Mouse (Mus musculus) lung, postnatal 0 days (tissue): ENCODE measurements at regions not wholly inside any gene's neighbourhood (a gene's known extent, or its start where the extent isn't known, plus 50 kb on each side); places are given as distances from the start of the nearest gene placed in this dataset.

Experiments
- ATAC-seq: fragments of 200-750 bp; cut with Nextera tagmentation; 2 replicates; pipeline ENCODE4 v1.8.0; 2017; ENCODE audit warnings: moderate library complexity
- DNase-seq: peaks from one replicate; pipeline ENCODE4 v3.0.0-alpha.2; 2016; ENCODE audit warnings: low spot score
- H3K27ac ChIP-seq: fragments of 300-500 bp; sonication (generic); 2 replicates; pipeline ENCODE4 v1.5.1; 2014; ENCODE audit warnings: antibody characterized with exemption, mild to moderate bottlenecking, low read length, mixed read lengths
- H3K27me3 ChIP-seq: fragments of 300-500 bp; sonication (generic); replicated peaks from 2 replicates; pipeline ENCODE4 v1.6.1; 2014; ENCODE audit warnings: low read length, mixed read lengths; ENCODE audit not compliant: insufficient read depth
- H3K36me3 ChIP-seq: fragments of 300-500 bp; sonication (generic); 2 replicates; pipeline ENCODE4 v1.6.1; 2014; ENCODE audit warnings: low read length, mixed read lengths; ENCODE audit not compliant: insufficient read depth
- H3K4me1 ChIP-seq: fragments of 300-500 bp; sonication (generic); 2 replicates; pipeline ENCODE4 v1.6.1; 2014; ENCODE audit warnings: antibody characterized with exemption, low read depth, low read length, mixed read lengths; ENCODE audit not compliant: insufficient read depth
- H3K4me2 ChIP-seq: fragments of 300-500 bp; sonication (generic); replicated peaks from 2 replicates; pipeline ENCODE4 v1.6.1; 2014; ENCODE audit warnings: low read depth, mild to moderate bottlenecking, low read length, moderate library complexity, mixed read lengths
- H3K4me3 ChIP-seq: fragments of 300-500 bp; sonication (generic); 2 replicates; pipeline ENCODE4 v1.5.1; 2014; ENCODE audit warnings: low read depth, low read length
- H3K9ac ChIP-seq: fragments of 300-500 bp; sonication (generic); replicated peaks from 2 replicates; pipeline ENCODE4 v1.6.1; 2014; ENCODE audit warnings: low read depth, mild to moderate bottlenecking
- H3K9me3 ChIP-seq: fragments of 300-500 bp; sonication (generic); 2 replicates; pipeline ENCODE4 v1.6.1; 2016; ENCODE audit warnings: low read length, mixed read lengths
- CTCF ChIP-seq: IDR thresholded peaks from 2 replicates; pipeline ENCODE4 v1.5.1; 2016; ENCODE audit warnings: antibody characterized with exemption, mild to moderate bottlenecking
- EP300 ChIP-seq: IDR thresholded peaks from 2 replicates; pipeline ENCODE4 v1.6.1; 2016; ENCODE audit warnings: antibody characterized with exemption, mild to moderate bottlenecking, control low read depth
- WGBS: fragments of 180-500 bp; shearing (Covaris S2); extraction: QIAGEN DNeasy Blood & Tissue Kit; methylation state at CpG from one replicate; pipeline ENCODE4 v1.1.7; 2014; 5-methylcytosine and 5-hydroxymethylcytosine counted together

DNA sequence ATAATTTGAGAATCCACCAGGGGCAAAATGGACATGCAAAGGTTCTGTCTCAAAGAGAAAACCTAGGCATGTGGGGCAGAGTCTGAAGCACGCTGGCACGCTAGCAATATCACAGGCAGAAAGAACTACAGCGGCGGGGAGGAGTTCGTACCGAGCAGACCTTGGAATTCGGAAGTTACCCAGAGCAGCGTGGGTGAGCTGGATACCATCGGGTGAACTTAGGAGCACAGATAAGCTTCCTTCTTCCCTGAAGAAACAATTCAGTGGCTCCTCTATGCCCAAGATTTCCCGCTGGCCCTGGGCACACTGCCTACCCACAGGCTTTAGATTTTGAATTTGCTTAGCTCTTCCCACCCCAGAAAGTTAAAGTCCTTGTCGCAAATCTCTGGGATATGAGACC is 129.1 kb downstream of the Nhlrc3 start:
- DNase-seq: peak; percentile 17
- no peaks in the 10 kb centered on the region for H3K36me3 ChIP-seq
- no peak overlapping the region for H3K27ac ChIP-seq
- peak overlapping the region; percentile 30; the same call in 1 of the 2 replicates for H3K4me2 ChIP-seq
- no peaks in the 10 kb centered on the region for H3K27me3 ChIP-seq
- H3K4me1 ChIP-seq: no peaks in the 10 kb centered on the region
- no peaks in the 10 kb centered on the region for H3K9me3 ChIP-seq
- 25% methylated on average over 11 of the region's 11 CpGs for WGBS
- no peak overlapping the region for H3K4me3 ChIP-seq
- ATAC-seq: no peak
- no peak overlapping the region for H3K9ac ChIP-seq
- no peak for TF ChIP-seq CTCF
- no peak for TF ChIP-seq EP300

DNA sequence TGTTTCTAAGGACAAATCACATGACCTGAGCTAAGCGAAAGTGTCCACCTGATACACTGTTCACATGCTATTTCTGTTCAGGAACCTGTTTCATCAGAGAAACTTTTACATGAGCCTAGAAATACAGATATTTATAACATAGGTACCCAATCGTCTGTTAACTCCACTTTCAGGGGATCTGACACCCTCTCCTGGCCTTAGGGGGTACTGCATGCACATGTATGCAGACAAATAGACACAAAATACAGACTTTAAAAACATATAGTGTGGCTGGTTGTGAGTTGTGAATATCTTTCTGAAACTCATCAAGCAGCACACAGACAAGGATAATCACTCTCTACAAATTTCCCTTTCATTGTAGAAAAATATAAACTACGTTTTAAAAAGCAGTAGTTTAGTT is 133.6 kb downstream of the Nhlrc3 start:
- TF ChIP-seq CTCF (peak; percentile 70), EP300 (no peak)
- Histone ChIP-seq H3K4me3 (no peak overlapping the region), H3K27me3 (no peaks in the 10 kb centered on the region), H3K4me2 (no peak overlapping the region), H3K9ac (no peak overlapping the region), H3K36me3 (no peaks in the 10 kb centered on the region), H3K9me3 (no peaks in the 10 kb centered on the region), H3K27ac (no peak overlapping the region), H3K4me1 (no peaks in the 10 kb centered on the region)
- ATAC-seq: no peak
- no peak for DNase-seq
- 56% methylated on average over 3 of the region's 3 CpGs for WGBS

DNA sequence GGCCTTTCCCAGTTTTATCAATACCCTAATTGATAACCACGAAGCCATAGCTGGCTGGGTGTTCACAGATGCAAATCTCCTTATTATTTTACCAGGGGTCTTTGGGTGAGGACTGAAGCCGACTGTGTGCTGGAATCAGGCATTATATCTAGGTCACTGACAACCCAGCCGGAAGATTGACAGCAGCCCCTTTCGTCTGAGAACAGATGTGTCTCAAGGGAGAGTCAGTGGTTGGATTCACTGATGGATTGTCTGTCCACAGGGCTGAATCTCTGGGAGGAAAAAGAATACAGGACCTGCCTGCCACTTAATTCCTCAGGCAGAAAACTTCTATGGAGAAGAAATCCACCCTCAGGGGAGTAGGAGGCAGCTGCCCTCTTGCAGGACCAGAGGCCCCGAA is 135.7 kb downstream of the Nhlrc3 start:
- ATAC-seq (no peak), DNase-seq (no peak)
- Histone ChIP-seq H3K9ac (no peak overlapping the region), H3K4me2 (no peak overlapping the region), H3K36me3 (no peaks in the 10 kb centered on the region), H3K9me3 (no peaks in the 10 kb centered on the region), H3K27ac (no peak overlapping the region), H3K4me1 (no peaks in the 10 kb centered on the region), H3K27me3 (no peaks in the 10 kb centered on the region), H3K4me3 (no peak overlapping the region)
- TF ChIP-seq EP300: no peak
- no peak for TF ChIP-seq CTCF
- 63% methylated on average over 5 of the region's 5 CpGs for WGBS

DNA sequence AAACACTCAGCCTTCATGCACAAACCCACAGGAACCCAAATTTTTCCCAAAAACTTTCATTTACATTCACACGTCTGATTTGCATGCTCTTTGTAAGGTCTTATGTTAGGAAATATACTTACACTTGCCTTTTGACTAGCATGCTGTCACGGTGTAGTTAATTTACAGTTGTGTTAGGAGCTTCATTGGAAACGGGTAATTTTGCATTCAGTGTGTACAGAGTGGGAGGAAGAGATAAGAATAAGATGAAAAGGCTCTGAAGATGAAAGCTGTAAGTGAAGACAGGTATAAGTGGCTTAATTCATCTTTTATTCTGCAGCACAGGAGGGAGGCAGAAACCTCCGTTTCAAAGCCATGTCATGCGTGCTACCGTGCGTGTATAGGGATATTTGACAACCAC is 136.2 kb downstream of the Nhlrc3 start:
- no peak for ATAC-seq
- H3K4me2 ChIP-seq: no peak overlapping the region
- no peak for DNase-seq
- no peaks in the 10 kb centered on the region for H3K36me3 ChIP-seq
- H3K9me3 ChIP-seq: no peaks in the 10 kb centered on the region
- H3K4me3 ChIP-seq: no peak overlapping the region
- no peak overlapping the region for H3K9ac ChIP-seq
- H3K27ac ChIP-seq: no peak overlapping the region
- H3K27me3 ChIP-seq: no peaks in the 10 kb centered on the region
- TF ChIP-seq EP300: no peak
- no peak for TF ChIP-seq CTCF
- no peaks in the 10 kb centered on the region for H3K4me1 ChIP-seq
- WGBS: 50% methylated on average over 7 of the region's 7 CpGs

DNA sequence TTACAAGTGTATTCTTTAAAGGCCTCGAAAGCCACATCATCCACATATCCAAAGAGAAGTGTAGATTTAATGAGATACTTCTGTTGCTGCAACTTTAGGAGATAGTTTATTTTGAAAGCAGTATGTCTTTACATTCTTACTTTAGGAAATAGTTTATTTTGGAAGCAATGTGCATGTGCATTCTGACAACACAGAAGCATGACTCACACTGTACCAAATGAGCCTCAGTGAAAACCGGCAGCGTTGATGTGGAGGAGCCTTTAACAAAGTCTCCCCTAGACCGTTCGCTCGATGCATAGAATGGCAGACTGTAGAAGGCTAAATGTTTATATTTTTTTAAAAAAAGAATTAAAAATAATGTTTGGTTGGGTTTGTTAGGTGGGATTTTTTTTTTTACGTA is 138.1 kb downstream of the Nhlrc3 start:
- 93% methylated on average over 7 of the region's 7 CpGs for WGBS
- Histone ChIP-seq H3K4me3 (no peak overlapping the region), H3K4me2 (no peak overlapping the region), H3K36me3 (no peaks in the 10 kb centered on the region), H3K4me1 (no peaks in the 10 kb centered on the region), H3K9ac (no peak overlapping the region), H3K9me3 (no peaks in the 10 kb centered on the region), H3K27ac (no peak overlapping the region), H3K27me3 (no peaks in the 10 kb centered on the region)
- DNase-seq (no peak), ATAC-seq (no peak)
- TF ChIP-seq EP300: no peak

DNA sequence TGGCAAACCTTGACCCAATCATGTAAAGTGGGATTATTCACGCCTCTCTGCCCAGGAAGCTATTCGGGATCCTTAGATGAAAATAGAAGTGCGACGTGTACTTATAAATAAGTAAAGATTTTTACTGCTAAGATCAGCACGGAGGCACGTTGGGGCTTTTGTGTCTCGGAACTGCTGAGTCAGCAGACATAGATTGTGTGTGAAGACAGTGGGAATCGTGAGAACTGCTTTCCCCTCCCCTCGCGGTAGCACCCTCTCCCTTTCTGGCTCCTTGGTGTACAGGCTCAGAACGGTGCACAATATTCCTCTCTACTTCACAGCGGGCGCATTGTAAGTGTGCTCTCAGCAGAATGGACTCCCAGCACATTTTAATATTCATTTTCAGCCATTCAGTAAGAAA is 138.7 kb downstream of the Nhlrc3 start:
- no peak for DNase-seq
- 77% methylated on average over 13 of the region's 13 CpGs for WGBS
- TF ChIP-seq EP300: no peak
- Histone ChIP-seq H3K27ac (no peak overlapping the region), H3K9ac (no peak overlapping the region), H3K4me3 (no peak overlapping the region), H3K36me3 (no peaks in the 10 kb centered on the region), H3K9me3 (no peaks in the 10 kb centered on the region), H3K27me3 (no peaks in the 10 kb centered on the region), H3K4me1 (no peaks in the 10 kb centered on the region), H3K4me2 (no peak overlapping the region)
- ATAC-seq: no peak

DNA sequence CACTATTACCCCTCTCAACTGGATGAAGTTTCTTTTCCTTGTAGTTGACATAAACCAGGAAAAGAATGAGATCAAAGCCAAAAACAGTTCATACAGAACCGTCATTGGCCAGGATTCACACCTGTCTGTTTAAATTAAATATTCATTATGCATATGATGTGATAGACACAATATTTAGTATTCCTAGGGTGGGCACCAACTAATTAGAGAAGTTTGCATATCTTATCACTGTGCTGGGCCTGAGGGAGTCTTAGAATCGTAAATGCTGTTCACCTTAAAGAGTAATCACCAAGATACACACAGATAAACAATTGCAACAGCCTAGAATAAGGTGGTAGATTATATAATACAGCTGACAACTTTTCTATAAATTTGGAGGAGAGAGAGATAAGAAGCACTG is 147.7 kb downstream of the Nhlrc3 start:
- Histone ChIP-seq H3K27ac (no peak overlapping the region), H3K4me1 (no peaks in the 10 kb centered on the region), H3K27me3 (no peaks in the 10 kb centered on the region), H3K4me3 (no peak overlapping the region), H3K9me3 (no peaks in the 10 kb centered on the region), H3K4me2 (no peak overlapping the region), H3K9ac (no peak overlapping the region), H3K36me3 (no peaks in the 10 kb centered on the region)
- TF ChIP-seq CTCF (no peak), EP300 (no peak)
- no peak for DNase-seq
- 51% methylated on average over 2 of the region's 2 CpGs for WGBS
- ATAC-seq: no peak
